Mouse (Mus musculus): ENCODE data around the gene Sipa1.

The Sipa1 gene

DNA sequence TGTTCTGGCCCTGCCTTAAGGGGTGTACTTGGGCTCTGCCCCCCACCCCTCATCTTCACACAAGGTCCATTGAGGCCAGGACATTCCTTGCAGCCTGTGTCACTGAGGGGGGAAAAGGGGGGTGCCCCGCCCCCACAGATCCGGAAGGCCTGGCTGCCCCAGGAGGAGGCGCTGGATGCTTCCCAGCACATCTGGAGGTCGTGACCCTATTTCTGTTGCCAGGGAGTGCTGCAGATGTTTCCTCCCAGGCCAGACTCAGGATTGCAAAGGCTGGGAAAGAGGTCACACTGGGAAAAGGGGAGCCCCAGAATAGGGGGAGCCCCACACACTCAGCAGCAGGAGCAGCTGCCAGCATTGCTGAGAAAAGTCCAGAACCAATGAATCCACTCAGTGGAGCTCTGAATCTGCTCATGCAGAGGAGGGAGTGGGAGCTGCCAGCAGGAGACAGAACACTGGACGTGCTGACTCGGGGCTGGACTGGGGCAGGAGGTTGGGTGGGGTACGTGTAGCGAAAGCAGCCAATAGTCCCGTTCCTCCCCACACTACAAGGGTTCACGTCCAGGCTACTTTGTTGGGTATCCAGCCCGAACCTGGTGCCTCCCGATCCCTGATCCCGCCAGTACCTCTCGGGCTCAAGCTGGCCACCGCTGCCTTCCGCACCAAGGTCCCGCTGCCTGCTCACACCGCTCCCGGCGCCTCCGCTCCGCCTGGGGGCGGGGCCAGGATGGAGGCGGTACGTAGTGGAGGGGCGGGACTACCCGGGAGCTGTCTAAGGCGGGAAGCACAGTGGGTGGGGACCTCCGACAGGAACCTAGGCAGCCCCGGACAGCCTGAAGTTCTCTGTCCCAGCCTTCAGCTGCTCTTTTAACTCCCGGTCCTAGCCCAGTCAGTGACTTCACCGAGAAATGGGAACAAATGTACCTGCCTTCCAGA is at the start of gene Sipa1:
Gene Sipa1, minus strand, starts transcription at position 727 of the 933 bp plus-strand sequence.
- TF ChIP-seq GATA4 (IDR thresholded peaks at IDR 0.05; ENCODE audit: insufficient replicate concordance, low read length): no peak; the same call in 1 of the 2 replicates

DNA sequence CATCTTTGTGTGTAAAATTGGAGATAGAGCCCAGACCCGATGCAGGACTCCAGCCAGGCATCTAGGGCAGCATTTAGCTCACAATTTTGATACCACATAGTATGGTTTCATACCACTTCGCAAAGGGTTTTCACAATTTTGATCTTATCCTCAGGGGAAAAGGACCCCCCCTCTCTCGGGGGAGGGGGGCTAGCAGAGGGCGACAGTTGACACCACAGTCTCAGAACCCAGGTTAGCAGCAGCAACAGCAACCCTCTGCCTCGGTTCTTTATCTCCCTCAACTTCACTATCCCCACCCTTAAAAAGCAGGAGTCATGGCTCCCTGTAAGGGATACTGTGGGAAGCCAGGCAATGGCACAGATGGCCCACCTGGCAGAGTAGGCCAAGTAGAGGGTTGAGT is 49.7 kb upstream of the Sipa1 start:
- no peak for TF ChIP-seq GATA4 (IDR thresholded peaks at IDR 0.05; ENCODE audit: insufficient replicate concordance, low read length)

DNA sequence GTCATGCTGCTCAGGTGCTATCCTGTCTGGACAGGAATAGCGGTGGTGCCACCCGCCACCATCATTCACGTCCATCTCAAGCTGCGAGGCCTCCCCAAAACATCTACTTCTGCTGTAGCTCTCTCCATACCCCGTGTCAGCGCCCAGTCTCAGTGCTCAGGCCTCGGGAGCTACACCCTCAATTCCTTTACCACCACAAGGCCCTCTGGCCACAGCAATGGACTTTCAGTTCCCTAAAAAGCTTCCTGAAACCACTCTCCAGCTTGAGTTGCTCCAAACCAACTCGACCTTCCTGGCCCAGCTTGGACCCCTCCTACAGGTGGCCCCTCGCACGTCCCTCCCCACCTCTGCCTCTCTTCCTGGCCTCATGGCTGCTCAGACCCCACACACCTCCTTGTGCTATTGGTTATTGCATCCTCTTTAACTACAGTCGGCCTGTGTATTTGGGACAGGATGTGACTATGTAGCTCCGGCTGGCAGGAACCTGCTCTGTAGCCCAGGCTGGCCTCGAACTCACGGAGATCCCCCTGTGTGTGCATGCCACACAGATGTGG is 48.5 kb upstream of the Sipa1 start:
- TF ChIP-seq GATA4 (IDR thresholded peaks at IDR 0.05; ENCODE audit: insufficient replicate concordance, low read length): no peak

DNA sequence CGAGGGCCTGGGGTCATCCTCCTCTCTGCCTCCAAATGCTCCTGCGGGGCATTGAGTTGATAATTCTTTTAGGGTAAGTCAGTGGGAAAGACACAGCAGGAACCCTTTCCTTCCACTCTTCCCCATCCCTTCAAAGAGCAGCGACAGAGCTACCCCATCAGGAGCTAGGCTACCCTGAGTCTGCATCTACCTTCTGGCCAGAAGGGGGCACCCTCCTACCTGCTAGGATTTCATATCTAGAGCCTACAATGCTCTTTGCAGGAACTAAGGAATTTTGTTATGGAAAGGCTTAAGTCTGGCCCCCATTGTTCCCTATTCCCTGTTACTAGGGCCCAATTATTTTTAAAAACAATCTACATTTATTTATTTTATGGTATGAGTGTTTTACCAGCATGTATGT is 47.7 kb upstream of the Sipa1 start:
- TF ChIP-seq GATA4 (IDR thresholded peaks at IDR 0.05; ENCODE audit: insufficient replicate concordance, low read length): no peak

DNA sequence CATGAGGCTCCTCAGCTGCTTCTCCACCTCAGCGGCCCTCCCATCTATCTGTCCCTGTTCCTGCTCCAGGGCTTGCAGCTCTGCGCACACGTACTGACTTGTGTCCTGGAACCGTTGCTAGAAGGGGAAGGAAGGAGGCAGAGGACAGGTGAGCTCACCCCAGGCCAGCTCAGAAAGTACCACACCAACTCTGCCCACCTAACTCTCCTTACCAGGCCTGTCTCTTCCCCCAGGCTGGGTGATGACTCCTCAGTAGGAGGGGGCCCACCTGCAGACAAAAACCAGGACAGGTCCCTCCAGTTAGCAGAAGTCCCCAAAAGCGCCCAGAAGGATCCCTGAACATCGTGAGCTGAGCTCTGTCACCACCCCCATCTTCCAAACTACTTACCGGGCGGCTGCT is 47.1 kb upstream of the Sipa1 start:
- TF ChIP-seq GATA4 (IDR thresholded peaks at IDR 0.05; ENCODE audit: insufficient replicate concordance, low read length): no peak

DNA sequence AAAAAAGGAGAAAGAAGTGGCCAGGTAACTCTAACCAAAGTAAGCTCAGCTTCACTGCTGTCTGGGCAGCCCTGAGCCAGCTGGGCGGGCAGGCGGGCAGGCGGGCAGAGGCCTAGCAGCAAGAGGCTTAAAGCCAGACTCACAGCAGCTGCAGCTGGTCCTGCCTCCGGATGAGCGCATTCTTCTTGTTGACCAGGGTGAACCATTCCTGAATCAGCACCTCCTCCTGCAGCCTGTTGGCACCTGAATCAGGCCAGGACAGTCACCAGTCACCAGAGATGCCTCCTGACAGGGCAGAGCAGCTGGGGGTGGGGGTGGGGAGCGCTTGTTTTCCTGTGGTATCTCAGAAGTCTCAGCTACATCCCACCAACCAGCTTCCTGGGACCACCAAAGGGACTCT is 46.6 kb upstream of the Sipa1 start:
- TF ChIP-seq GATA4 (IDR thresholded peaks at IDR 0.05; ENCODE audit: insufficient replicate concordance, low read length): no peak

DNA sequence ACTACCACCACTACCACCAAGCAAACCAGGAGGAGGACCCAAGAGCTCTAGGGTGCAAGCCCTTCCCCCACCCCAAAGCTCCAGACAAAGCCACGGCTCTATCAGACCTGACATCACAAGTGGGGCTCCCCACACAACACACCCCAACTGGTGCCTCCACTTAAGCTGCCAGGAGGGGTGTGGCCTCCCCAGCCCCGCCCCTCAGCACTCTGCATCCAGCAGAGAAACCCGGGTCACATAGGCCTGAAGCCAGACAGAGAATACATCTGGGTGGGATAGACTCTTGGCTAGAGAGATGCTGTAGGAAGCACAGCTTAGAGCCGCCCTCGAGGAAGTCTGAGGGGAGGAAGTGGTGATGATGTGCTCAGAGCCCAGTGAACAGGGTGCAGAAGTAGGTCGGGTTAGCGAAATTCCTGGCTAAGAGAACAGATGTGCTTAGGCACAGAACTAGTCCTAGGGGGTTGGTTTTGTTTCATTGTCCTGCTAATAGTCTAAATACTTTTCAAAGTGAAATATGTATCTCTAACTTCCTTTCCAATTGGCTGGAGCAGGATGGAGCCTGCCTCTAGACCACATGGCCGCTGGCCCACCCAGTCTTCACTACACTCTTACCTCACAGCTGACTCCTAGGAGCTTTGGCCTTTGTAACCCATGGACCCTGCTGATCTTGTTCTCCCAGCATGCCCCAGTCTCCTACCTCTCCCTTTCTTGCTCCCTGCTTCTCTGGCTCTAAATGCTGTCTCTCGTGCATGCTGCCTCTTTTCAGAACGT is 41.5 kb upstream of the Sipa1 start:
- no peak for TF ChIP-seq GATA4 (IDR thresholded peaks at IDR 0.05; ENCODE audit: insufficient replicate concordance, low read length)

DNA sequence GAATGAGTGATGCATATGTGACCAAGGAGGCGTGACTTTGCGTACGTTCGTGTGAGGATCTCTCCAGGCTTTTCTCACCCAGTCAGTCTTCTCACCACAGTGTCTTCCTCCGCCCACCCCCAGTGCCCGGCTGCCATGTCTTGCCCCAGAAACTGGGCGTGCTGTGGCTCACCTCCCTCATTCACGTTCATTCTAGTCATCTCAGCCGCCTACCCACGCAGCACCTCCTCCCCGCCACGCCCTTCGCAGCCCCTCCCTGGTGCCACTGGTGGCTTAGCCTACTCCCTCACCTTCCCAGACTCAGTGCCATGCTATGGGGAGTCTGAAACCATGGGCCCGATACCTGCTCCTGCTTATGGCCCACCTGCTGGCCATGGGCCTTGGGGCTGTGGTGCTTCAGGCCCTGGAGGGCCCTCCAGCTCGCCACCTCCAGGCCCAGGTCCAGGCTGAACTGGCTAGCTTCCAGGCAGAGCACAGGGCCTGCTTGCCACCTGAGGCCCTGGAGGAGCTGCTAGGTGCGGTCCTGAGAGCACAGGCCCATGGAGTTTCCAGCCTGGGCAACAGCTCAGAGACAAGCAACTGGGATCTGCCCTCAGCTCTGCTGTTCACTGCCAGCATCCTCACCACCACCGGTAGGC is 40.8 kb upstream of the Sipa1 start, which contains the start of gene Kcnk7:
Gene Kcnk7, plus strand, starts transcription at position 205 of the 638 bp plus-strand sequence.
- TF ChIP-seq GATA4 (IDR thresholded peaks at IDR 0.05; ENCODE audit: insufficient replicate concordance, low read length): no peak

DNA sequence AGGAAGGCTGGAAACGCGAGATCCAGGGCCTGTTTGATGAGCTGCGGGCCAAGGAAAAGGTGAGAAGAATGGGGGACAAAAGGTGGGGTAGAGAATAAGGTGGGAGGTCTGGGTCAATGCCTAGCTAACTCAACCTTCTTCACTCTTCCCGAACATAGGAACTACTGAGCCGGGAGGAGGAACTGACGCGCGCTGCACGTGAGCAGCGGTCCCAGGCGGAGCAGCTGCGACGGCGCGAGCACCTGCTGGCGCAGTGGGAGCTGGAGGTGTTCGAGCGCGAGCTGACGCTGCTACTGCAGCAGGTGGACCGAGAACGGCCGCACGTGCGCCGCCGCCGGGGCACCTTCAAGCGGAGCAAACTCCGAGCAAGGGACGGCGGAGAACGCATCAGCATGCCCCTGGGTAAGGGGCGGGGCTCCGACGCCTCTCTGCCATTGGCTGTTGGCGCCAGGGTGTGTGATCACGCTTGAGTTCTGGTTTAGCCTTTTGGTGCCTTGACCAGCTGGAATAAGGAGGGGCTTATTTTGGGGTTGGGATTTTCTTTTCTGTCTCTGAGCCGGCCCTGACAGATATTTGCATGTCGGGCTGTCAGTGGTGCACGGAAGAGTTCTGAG is 32.4 kb upstream of the Sipa1 start:
- no peak for TF ChIP-seq GATA4 (IDR thresholded peaks at IDR 0.05; ENCODE audit: insufficient replicate concordance, low read length)

DNA sequence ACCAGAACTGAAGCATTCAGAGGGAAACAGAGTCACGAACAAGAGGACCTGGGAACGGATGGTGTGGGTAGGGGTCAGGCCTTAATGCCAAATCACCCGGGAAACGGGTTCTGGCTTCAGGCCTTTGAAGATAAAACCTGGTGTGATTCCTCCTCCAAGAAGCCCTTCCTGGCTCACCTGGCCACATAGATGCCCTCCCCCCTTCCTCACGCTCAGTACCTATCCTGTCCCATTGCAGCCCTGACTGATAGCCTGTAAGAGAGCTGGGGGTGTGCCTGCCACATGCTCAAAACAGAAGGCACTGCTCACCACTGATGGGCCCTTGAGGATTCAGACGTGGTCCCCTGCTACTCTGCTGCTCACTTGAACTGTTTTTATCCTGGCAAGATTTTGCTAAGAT is 30.3 kb upstream of the Sipa1 start:
- no peak for TF ChIP-seq GATA4 (IDR thresholded peaks at IDR 0.05; ENCODE audit: insufficient replicate concordance, low read length)

DNA sequence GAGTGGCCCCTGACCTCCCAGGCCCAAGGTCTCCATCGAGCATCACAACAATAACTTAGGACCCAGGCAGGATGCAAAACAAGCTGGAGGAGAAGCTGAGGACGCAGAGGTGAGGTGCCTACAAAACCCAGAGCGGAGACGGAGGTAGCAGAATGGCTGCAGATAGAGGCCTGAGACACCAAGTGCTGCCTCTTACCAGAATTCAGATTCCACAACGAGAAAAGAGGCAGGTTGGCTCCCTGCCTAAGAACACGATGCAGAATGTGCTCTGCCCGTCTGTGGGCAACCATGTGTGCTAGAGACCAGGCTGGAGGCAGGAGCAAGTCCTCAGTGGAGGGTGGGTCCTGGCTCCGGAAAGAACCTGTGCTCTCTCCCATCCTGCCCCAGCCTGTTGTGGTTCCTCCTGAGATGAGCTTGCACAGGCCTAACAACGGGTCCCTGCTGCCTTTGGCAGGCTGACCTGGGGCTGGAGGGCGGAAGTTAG is 29.4 kb upstream of the Sipa1 start:
- no peak for TF ChIP-seq GATA4 (IDR thresholded peaks at IDR 0.05; ENCODE audit: insufficient replicate concordance, low read length)

DNA sequence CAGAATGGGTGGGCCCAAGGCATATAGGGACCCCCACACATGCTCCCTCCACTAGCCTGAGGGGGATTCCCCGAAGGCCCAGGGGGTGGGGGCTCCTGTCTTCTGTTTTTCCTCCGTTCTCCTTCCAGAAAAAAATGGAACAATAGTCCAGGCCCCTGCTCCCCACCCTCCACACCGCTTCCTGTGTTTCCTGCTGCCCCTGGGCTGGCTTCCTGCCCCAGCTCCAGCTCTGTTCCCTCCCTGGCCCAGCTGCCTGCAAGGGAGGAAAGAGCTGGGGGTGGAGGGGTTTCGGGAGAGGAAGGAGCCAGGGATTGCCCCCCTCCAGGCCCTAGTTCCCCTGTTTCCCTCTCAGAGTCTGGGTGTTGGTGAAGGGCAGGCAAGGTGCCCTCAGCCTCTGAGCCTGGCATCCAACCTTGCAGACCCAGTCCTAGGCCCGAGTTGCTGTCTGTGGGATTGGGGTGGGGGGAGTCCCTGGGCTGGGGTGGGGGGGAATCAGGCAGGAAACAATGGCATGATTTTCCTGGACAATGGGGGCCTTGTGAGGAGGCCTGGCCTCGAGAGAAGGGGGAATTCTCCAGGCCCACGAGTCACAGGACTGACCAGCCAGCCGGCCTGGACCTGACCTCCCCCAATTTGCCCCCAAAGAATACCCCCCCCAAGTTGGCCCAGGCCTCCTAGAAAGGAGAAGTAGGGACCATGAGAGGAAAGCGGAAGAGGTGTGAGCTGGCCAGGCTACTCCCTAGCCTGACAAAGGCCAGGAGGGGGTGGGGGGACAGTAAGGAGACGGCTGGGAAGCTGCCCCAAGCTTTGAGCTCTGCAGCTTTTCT is 28.8 kb upstream of the Sipa1 start:
- 0 out of 2 replicates have a peak, but pooled peaks have one; percentile 14 for TF ChIP-seq GATA4 (IDR thresholded peaks at IDR 0.05; ENCODE audit: insufficient replicate concordance, low read length)

DNA sequence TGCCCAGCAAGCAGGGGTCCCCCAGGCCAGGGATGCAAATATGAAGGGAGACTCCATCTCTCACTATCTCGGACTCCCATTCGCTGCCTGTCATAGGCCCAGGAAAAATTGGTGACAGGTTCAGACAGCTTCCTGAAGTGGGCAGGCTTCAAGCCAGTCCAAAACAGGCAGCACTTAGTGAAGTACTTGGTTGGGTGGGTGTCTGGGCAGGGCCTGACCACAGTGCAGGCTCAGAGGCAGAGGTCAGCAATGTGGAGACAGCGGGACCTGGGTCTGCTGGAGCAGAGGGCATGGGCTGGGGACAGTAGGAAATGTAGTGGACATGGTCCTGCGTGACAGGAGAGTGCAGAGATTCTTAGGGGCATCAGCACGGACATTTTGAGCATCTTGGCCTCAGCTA is 28.1 kb upstream of the Sipa1 start:
- TF ChIP-seq GATA4 (IDR thresholded peaks at IDR 0.05; ENCODE audit: insufficient replicate concordance, low read length): no peak

DNA sequence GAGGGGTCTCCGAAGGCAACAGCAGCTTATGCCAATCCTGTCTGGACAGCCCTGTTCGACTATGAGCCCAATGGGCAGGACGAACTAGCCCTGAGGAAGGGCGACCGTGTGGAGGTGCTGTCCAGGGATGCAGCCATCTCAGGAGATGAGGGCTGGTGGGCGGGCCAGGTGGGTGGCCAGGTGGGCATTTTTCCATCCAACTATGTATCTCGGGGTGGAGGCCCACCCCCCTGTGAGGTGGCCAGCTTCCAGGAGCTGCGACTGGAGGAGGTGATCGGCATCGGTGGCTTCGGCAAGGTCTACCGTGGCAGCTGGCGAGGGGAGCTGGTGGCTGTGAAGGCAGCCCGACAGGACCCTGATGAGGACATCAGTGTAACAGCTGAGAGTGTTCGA is 26.8 kb upstream of the Sipa1 start:
- TF ChIP-seq GATA4 (IDR thresholded peaks at IDR 0.05; ENCODE audit: insufficient replicate concordance, low read length): no peak
